Mouse (Mus musculus) ES-Bruce4 (cell line): ENCODE data around the gene Grid2ip.

Experiments used
- CTCF ChIP-seq: IDR thresholded peaks from one replicate; pipeline ENCODE4 v1.8.1; 2011; ENCODE audit warnings: low read depth, low read length
- EP300 ChIP-seq: IDR thresholded peaks from 2 replicates; pipeline ENCODE4 v1.6.1; 2011; ENCODE audit warnings: low read depth, low read length; ENCODE audit not compliant: insufficient read depth
- POLR2A ChIP-seq: IDR thresholded peaks from one replicate; pipeline ENCODE4 v1.8.1; 2011; ENCODE audit warnings: low read length; ENCODE audit not compliant: insufficient read depth

DNA sequence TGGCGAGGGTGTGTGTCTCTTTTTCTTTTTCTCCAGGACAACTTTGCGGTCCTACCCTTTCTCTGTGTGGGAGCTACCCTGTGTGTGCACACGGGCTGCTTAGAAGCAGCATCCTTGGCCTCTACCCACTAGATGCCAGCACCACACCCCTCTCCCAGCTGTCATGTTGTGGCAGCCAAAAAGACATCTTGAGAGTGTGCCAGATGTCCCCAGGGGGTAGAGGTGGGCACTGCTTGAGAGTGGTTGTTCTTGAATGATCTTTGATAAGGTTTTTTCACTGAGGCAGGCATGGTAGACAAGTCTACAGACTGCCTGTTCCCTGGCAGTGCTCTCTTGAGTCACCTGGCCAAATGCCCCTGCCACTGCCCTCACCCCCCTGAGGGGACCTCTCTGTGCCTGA lies 10.8 kb downstream of the Grid2ip start:
- TF ChIP-seq CTCF = no peak
- no peak for TF ChIP-seq POLR2A
- no peak for TF ChIP-seq EP300
